Mouse (Mus musculus) thymus, adult 2 months (tissue): Measurements from ENCODE around the gene Ppp1r26.

Experiments
- CTCF ChIP-seq: fragments of 200-500 bp; IDR thresholded peaks from 2 replicates; pipeline ENCODE4 v1.5.1; 2012; ENCODE audit warnings: mild to moderate bottlenecking, control low read depth, low read length, moderate library complexity, borderline replicate concordance; ENCODE audit not compliant: control insufficient read depth, poor library complexity, insufficient read depth; ENCODE audit errors: extremely low read depth
- POLR2A ChIP-seq: fragments of 200-500 bp; IDR thresholded peaks from 2 replicates; pipeline ENCODE4 v1.6.1; 2012; ENCODE audit warnings: mild to moderate bottlenecking, low read length, control low read depth, moderate library complexity; ENCODE audit not compliant: control insufficient read depth, poor library complexity, insufficient read depth; ENCODE audit errors: extremely low read depth

- no peak for TF ChIP-seq POLR2A
- TF ChIP-seq CTCF = no peak
Measured at GRCm38 (mm10) chr2:28446515-28447314, at the start of gene Ppp1r26.
